8 mouse cellular contexts compared by ENCODE assay signal in genomic region chr8:64849091-64849896, GRCm38 (mm10). TPM values are rescaled to one million over a fixed set of nuclear protein-coding genes. Genes with fewer than 3 reads are reported as not detected.
DNase-seq lines count a peak whose midpoint lies in the region; ATAC-seq and TF ChIP-seq lines count a peak whose summit lies in the region.

No protein-coding gene starts in this region.

- no peak; the same call in 1 of the 2 replicates for TF ChIP-seq POLR2A in brain, embryonic 14.5 days (IDR thresholded peaks at IDR 0.05; ENCODE audit: borderline replicate concordance, extremely low read depth, insufficient read depth, insufficient read length, poor library complexity, severe bottlenecking)
- TF ChIP-seq POLR2A in limb, embryonic 14.5 days (IDR thresholded peaks at IDR 0.05; ENCODE audit: borderline replicate concordance, extremely low read depth, insufficient read depth, insufficient read length), result no peak

- peak; percentile 76 for ATAC-seq in heart, embryonic 11.5 days (replicated peaks; ENCODE audit: insufficient number of reproducible peaks, low FRiP score, low TSS enrichment)
- ATAC-seq in limb, embryonic 14.5 days (ENCODE audit: low FRiP score, low read depth), result peak; percentile 85
- ATAC-seq in neural tube, embryonic 14.5 days (ENCODE audit: low read depth), result peak; percentile 86

- H3K9ac ChIP-seq in heart, embryonic 11.5 days (ENCODE audit: low read depth, low read length), result peak overlapping the region; percentile 82
- peak overlapping the region; percentile 78 for H3K9ac ChIP-seq in limb, embryonic 14.5 days (ENCODE audit: low read depth, low read length, severe bottlenecking)
- peak overlapping the region; percentile 92 for H3K9ac ChIP-seq in neural tube, embryonic 14.5 days (replicated peaks; ENCODE audit: low read depth, low read length)

- peak overlapping the region; percentile 89 for H3K4me2 ChIP-seq in heart, embryonic 11.5 days
- peak overlapping the region; percentile 88 for H3K4me2 ChIP-seq in limb, embryonic 14.5 days (replicated peaks; ENCODE audit: low read depth, low read length, severe bottlenecking)
- H3K4me2 ChIP-seq in neural tube, embryonic 14.5 days (ENCODE audit: low read depth, low read length), result peak overlapping the region; percentile 82

- no peaks in the 10 kb centered on the region for H3K9me3 ChIP-seq in heart, embryonic 11.5 days (replicated peaks; ENCODE audit: control insufficient read depth, low read length)
- H3K9me3 ChIP-seq in limb, embryonic 14.5 days (ENCODE audit: control insufficient read depth, low read length), result no peaks in the 10 kb centered on the region
- no peaks in the 10 kb centered on the region for H3K9me3 ChIP-seq in neural tube, embryonic 14.5 days (ENCODE audit: control insufficient read depth, low read length)

- no peaks in the 10 kb centered on the region for H3K27me3 ChIP-seq in heart, embryonic 11.5 days (ENCODE audit: control insufficient read depth, insufficient read depth, low read length)
- H3K27me3 ChIP-seq in limb, embryonic 14.5 days (ENCODE audit: control insufficient read depth, insufficient read depth, low read length), result no peaks in the 10 kb centered on the region
- H3K27me3 ChIP-seq in neural tube, embryonic 14.5 days (ENCODE audit: control insufficient read depth, insufficient read depth, low read length), result no peaks in the 10 kb centered on the region

- DNase-seq in heart, adult 8-10 months (ENCODE audit: low spot score), result no peak
- DNase-seq in 3T3-L1 (ENCODE audit: low read depth, low spot score), result peak; percentile 27
- DNase-seq in brain, embryonic 14.5 days (ENCODE audit: low read depth), result peak; percentile 67
- DNase-seq in forelimb bud, embryonic 11.5 days (ENCODE audit: low read depth, low spot score), result peak; percentile 17
- peak; percentile 27 for DNase-seq in limb, embryonic 14.5 days (ENCODE audit: low spot score)
- DNase-seq in urinary bladder, postnatal 14 days (ENCODE audit: low spot score), result no peak

- H3K36me3 ChIP-seq in heart, embryonic 11.5 days (ENCODE audit: control insufficient read depth, insufficient read depth, low read length), result no peaks in the 10 kb centered on the region
- H3K36me3 ChIP-seq in limb, embryonic 14.5 days (ENCODE audit: control insufficient read depth, insufficient read depth, low read length), result no peaks in the 10 kb centered on the region
- H3K36me3 ChIP-seq in neural tube, embryonic 14.5 days (ENCODE audit: control insufficient read depth, insufficient read depth, low read length), result no peaks in the 10 kb centered on the region

- peak overlapping the region; percentile 82 for H3K4me3 ChIP-seq in heart, embryonic 11.5 days (ENCODE audit: low read depth, low read length)
- H3K4me3 ChIP-seq in limb, embryonic 14.5 days (replicated peaks; ENCODE audit: low read length), result peak overlapping the region; percentile 88
- H3K4me3 ChIP-seq in neural tube, embryonic 14.5 days (ENCODE audit: low read depth, low read length), result peak overlapping the region; percentile 77

- WGBS in heart, embryonic 11.5 days (ENCODE audit: insufficient replicate concordance), result under 1% methylated on average over 48 of the region's 100 CpGs
- WGBS in limb, embryonic 14.5 days, result under 1% methylated on average over 16 of the region's 100 CpGs
- under 1% methylated on average over 41 of the region's 100 CpGs for WGBS in neural tube, embryonic 14.5 days

- peaks cover 12% of the 10 kb centered on the region for H3K4me1 ChIP-seq in heart, embryonic 11.5 days (ENCODE audit: control insufficient read depth, insufficient read depth, low read length)
- H3K4me1 ChIP-seq in limb, embryonic 14.5 days (ENCODE audit: control insufficient read depth, insufficient read depth, low read length), result peaks cover 10% of the 10 kb centered on the region
- H3K4me1 ChIP-seq in neural tube, embryonic 14.5 days (ENCODE audit: control insufficient read depth, insufficient read depth, low read length), result peaks cover 16% of the 10 kb centered on the region; the same call in 1 of the 2 replicates

- TF ChIP-seq CTCF in brain, embryonic 14.5 days (IDR thresholded peaks at IDR 0.05; ENCODE audit: borderline replicate concordance, extremely low read depth, insufficient read depth, insufficient read length), result no peak

- peak overlapping the region; percentile 59 for H3K27ac ChIP-seq in heart, embryonic 11.5 days (ENCODE audit: low read depth, low read length)
- H3K27ac ChIP-seq in limb, embryonic 14.5 days (replicated peaks; ENCODE audit: low read depth, low read length), result peak overlapping the region; percentile 48
- H3K27ac ChIP-seq in neural tube, embryonic 14.5 days (ENCODE audit: low read depth, low read length), result peak overlapping the region; percentile 93

RNA-seq across cellular contexts. Expression of gene Klhl2, which starts 0.5 kb away (rescaled TPM):
- 10.8 and 12.6 TPM in 2 replicates for polyA plus RNA-seq in heart, embryonic 11.5 days (2014; fragmentation: Nextera tagmentation; extraction: Ambion mirVana)
- 10 to 100 TPM; 17.2 to 18.3 (median 17.6) TPM for total RNA-seq in heart, adult 8-10 months (2022)
- 41.2 and 44.9 TPM in 2 replicates for polyA plus RNA-seq in brain, embryonic 14.5 days (2012; rRNA removed)
- 11.7 and 12.4 TPM in 2 replicates for polyA plus RNA-seq in limb, embryonic 14.5 days (2012; rRNA removed)
- 9.5 and 12.2 TPM in 2 replicates for polyA plus RNA-seq in limb, embryonic 14.5 days (2014; fragmentation: Nextera tagmentation; extraction: Ambion mirVana)
- polyA plus RNA-seq in neural tube, embryonic 14.5 days (2014; fragmentation: Nextera tagmentation; extraction: Ambion mirVana), result 32.2 and 37.5 TPM in 2 replicates

Comparison
In these comparisons a context has a peak if more than half of its experiments do, and no peak if none do; other contexts are left out.
1. DNase-seq: peak in 3T3-L1 (single experiment), brain, embryonic 14.5 days (single experiment), forelimb bud, embryonic 11.5 days (single experiment) and limb, embryonic 14.5 days (single experiment); none in heart, adult 8-10 months (single experiment) and urinary bladder, postnatal 14 days (single experiment).
2. Peak in every context shown above with its lines, with median percentiles within 50 percentile points of each other: ATAC-seq, H3K27ac ChIP-seq, H3K4me2 ChIP-seq, H3K4me3 ChIP-seq and H3K9ac ChIP-seq.